Mouse (Mus musculus) cerebellum, adult 2 months (tissue): ENCODE data around the gene Epn3.

Experiments
- CTCF ChIP-seq: fragments of 200-500 bp; IDR thresholded peaks from 2 replicates; pipeline ENCODE4 v1.5.1; 2011; ENCODE audit warnings: low read depth, mild to moderate bottlenecking, control low read depth, low read length, moderate library complexity, borderline replicate concordance; ENCODE audit not compliant: insufficient read depth
- POLR2A ChIP-seq: fragments of 200-500 bp; IDR thresholded peaks from 2 replicates; pipeline ENCODE4 v1.6.1; 2011; ENCODE audit warnings: low read length, control low read depth, borderline replicate concordance; ENCODE audit not compliant: insufficient read depth

GRCm38 (mm10) chr11:94521219-94521843 lies 21.6 kb upstream of the Epn3 start, which contains the start of gene Mycbpap:
- peak; percentile 5; the same call in 1 of the 2 replicates for TF ChIP-seq CTCF
- TF ChIP-seq POLR2A, result peak; percentile 20; the same call in 1 of the 2 replicates
